Mouse (Mus musculus) heart, postnatal 0 days (tissue): ENCODE data around the gene Gprc5b. TPM values are rescaled to one million over a fixed set of nuclear protein-coding genes. Genes with fewer than 3 reads are reported as not detected.

ENCODE experiments used
- ATAC-seq: fragments of 200-750 bp; cut with Nextera tagmentation; 2 replicates; pipeline ENCODE4 v1.8.0; 2017; ENCODE audit warnings: low read depth, moderate number of reproducible peaks, moderate library complexity; ENCODE audit not compliant: insufficient read depth
- DNase-seq: peaks from one replicate; pipeline ENCODE4 v3.0.0-alpha.2; 2016; ENCODE audit warnings: low spot score
- H3K27ac ChIP-seq: fragments of 300-500 bp; sonication (generic); 2 replicates; pipeline ENCODE4 v1.5.1; 2014; ENCODE audit warnings: low read depth, mild to moderate bottlenecking
- H3K27me3 ChIP-seq: fragments of 300-500 bp; sonication (generic); 2 replicates; pipeline ENCODE4 v1.6.1; 2014; ENCODE audit warnings: low read length, mixed read lengths; ENCODE audit not compliant: control insufficient read depth, insufficient read depth
- H3K36me3 ChIP-seq: fragments of 300-500 bp; sonication (generic); replicated peaks from 2 replicates; pipeline ENCODE4 v1.6.1; 2014; ENCODE audit warnings: low read length, mixed read lengths; ENCODE audit not compliant: control insufficient read depth, insufficient read depth
- H3K4me1 ChIP-seq: fragments of 300-500 bp; sonication (generic); 2 replicates; pipeline ENCODE4 v1.6.1; 2014; ENCODE audit warnings: antibody characterized with exemption; ENCODE audit not compliant: control insufficient read depth, insufficient read depth
- H3K4me2 ChIP-seq: fragments of 300-500 bp; sonication (generic); 2 replicates; pipeline ENCODE4 v1.6.1; 2014; ENCODE audit warnings: low read depth, mild to moderate bottlenecking, low read length, moderate library complexity
- H3K4me3 ChIP-seq: fragments of 300-500 bp; sonication (generic); 2 replicates; pipeline ENCODE4 v1.5.1; 2014; ENCODE audit warnings: low read depth, low read length
- H3K9ac ChIP-seq: fragments of 300-500 bp; sonication (generic); replicated peaks from 2 replicates; pipeline ENCODE4 v1.6.1; 2014; ENCODE audit warnings: low read depth, low read length, mixed read lengths
- H3K9me3 ChIP-seq: fragments of 300-500 bp; sonication (generic); replicated peaks from 2 replicates; pipeline ENCODE4 v1.6.1; 2016; ENCODE audit warnings: low read length; ENCODE audit not compliant: control insufficient read depth
- CTCF ChIP-seq: IDR thresholded peaks from 2 replicates; pipeline ENCODE4 v1.5.1; 2016; ENCODE audit warnings: antibody characterized with exemption, control low read depth, low read depth
- EP300 ChIP-seq: IDR thresholded peaks from 2 replicates; pipeline ENCODE4 v1.6.1; 2016; ENCODE audit warnings: antibody characterized with exemption, low read depth
- WGBS: fragments of 180-500 bp; shearing (Covaris S2); extraction: QIAGEN DNeasy Blood & Tissue Kit; methylation state at CpG from one replicate; pipeline ENCODE4 v1.1.7; 2014; 5-methylcytosine and 5-hydroxymethylcytosine counted together
- polyA plus RNA-seq: library from polyadenylated mRNA; unstranded; fragments of >200 nt; fragmentation: Nextera tagmentation; extraction: Ambion mirVana; gene quantifications from 2 replicates; pipeline ENCODE4 v1.2.1, GENCODE M21; 2015
- total RNA-seq: library from RNA; depleted of rRNA; stranded (reverse); fragments of >200 nt; gene quantifications from 2 replicates; pipeline ENCODE4 v1.2.3, GENCODE M21; 2014; ENCODE audit warnings: low replicate concordance

Gene Gprc5b
- total and polyA plus RNA-seq, 2 experiments from 2014 or later = 3.9 to 39.7 TPM

- ATAC-seq (no peak), DNase-seq (no peak)
- TF ChIP-seq CTCF (no peak), EP300 (no peak)
- H3K4me2 ChIP-seq = no peak overlapping the region
- WGBS = 88% methylated on average over 4 of the region's 4 CpGs
- no peaks in the 10 kb centered on the region for H3K9me3 ChIP-seq
- H3K4me1 ChIP-seq = peaks cover 15% of the 10 kb centered on the region; the same call in 1 of the 2 replicates
- no peak overlapping the region for H3K4me3 ChIP-seq
- no peak overlapping the region for H3K27ac ChIP-seq
- H3K36me3 ChIP-seq = peaks cover 33% of the 10 kb centered on the region
- no peaks in the 10 kb centered on the region for H3K27me3 ChIP-seq
- no peak overlapping the region for H3K9ac ChIP-seq
Measured at GRCm38 (mm10) chr7:118973377-118973776, 21.6 kb downstream of the Gprc5b start.

- DNase-seq (no peak), ATAC-seq (no peak)
- Histone ChIP-seq H3K4me2 (no peak overlapping the region), H3K9ac (no peak overlapping the region), H3K27ac (no peak overlapping the region), H3K4me3 (no peak overlapping the region), H3K27me3 (no peaks in the 10 kb centered on the region), H3K9me3 (no peaks in the 10 kb centered on the region), H3K36me3 (peaks cover 33% of the 10 kb centered on the region), H3K4me1 (peaks cover 15% of the 10 kb centered on the region; the same call in 1 of the 2 replicates)
- 80% methylated on average over 5 of the region's 5 CpGs for WGBS
- TF ChIP-seq CTCF (no peak), EP300 (no peak)
Measured at GRCm38 (mm10) chr7:118972306-118972705, 22.7 kb downstream of the Gprc5b start.

- DNase-seq = no peak
- 55% methylated on average over 8 of the region's 8 CpGs for WGBS
Measured at GRCm38 (mm10) chr7:118971499-118971898, 23.5 kb downstream of the Gprc5b start.

DNA sequence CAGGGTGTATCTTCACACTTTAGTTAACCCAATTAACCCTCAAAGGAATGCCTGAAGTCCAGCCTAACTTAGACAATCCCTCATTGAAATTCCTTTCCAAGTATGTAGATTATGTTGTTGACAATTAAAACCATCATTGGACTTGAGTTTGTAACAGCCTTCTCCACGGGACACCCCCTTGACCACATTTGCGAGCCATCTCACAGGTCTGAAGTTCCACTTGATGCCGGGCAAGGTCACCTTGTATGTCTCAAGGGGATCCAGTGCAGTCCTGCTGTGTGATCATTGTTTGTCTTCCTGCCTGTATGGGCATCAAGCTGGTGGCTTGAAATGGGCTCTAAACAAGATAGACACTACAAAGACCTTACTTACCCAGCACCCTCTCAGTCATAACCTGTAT lies 26.1 kb downstream of the Gprc5b start:
- ATAC-seq (no peak), DNase-seq (no peak)
- no peak overlapping the region for H3K4me3 ChIP-seq
- H3K27me3 ChIP-seq = no peaks in the 10 kb centered on the region
- no peaks in the 10 kb centered on the region for H3K9me3 ChIP-seq
- no peak for TF ChIP-seq EP300
- no peak for TF ChIP-seq CTCF
- H3K4me1 ChIP-seq = no peaks in the 10 kb centered on the region
- H3K9ac ChIP-seq = no peak overlapping the region
- peaks cover 25% of the 10 kb centered on the region for H3K36me3 ChIP-seq
- WGBS = 64% methylated on average over 3 of the region's 3 CpGs
- H3K4me2 ChIP-seq = no peak overlapping the region
- no peak overlapping the region for H3K27ac ChIP-seq

More at GRCm38 (mm10) chr7:118971499-118971898, 23.5 kb downstream of the Gprc5b start:
- peaks cover 33% of the 10 kb centered on the region for H3K36me3 ChIP-seq
- H3K27me3 ChIP-seq = no peaks in the 10 kb centered on the region
- TF ChIP-seq EP300 (no peak), CTCF (no peak)
- no peak overlapping the region for H3K9ac ChIP-seq
- no peak overlapping the region for H3K4me2 ChIP-seq
- H3K4me1 ChIP-seq = peaks cover 7% of the 10 kb centered on the region; the same call in 1 of the 2 replicates
- no peak overlapping the region for H3K4me3 ChIP-seq
- H3K27ac ChIP-seq = no peak overlapping the region
- H3K9me3 ChIP-seq = no peaks in the 10 kb centered on the region
- ATAC-seq = no peak

DNA sequence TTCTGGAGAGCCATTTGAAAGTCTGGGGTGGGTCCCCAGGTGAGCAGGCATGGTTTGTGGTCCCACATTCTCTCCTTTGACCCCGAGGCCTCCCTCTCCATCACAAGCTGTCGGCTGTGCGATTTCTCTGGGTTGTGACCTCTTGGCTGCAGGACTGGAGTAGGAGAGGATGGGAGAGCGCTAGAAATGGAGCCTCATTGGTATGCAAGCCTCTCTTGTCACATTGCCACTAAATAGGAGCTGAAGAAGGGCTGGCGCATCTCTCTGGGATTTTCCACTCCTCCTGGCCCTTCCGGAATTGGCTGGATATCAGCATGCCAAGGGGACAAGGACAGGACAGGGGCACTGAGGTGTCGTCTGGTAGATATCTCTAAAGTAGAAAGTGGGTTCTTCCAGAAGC lies 29.8 kb downstream of the Gprc5b start:
- DNase-seq (no peak), ATAC-seq (no peak)
- Histone ChIP-seq H3K4me1 (no peaks in the 10 kb centered on the region), H3K9me3 (no peaks in the 10 kb centered on the region), H3K27ac (no peak overlapping the region), H3K36me3 (no peaks in the 10 kb centered on the region), H3K9ac (no peak overlapping the region), H3K4me2 (no peak overlapping the region), H3K27me3 (no peaks in the 10 kb centered on the region), H3K4me3 (no peak overlapping the region)
- TF ChIP-seq CTCF (no peak), EP300 (no peak)
- WGBS = 20% methylated on average over 7 of the region's 7 CpGs

- Histone ChIP-seq H3K9ac (no peak overlapping the region), H3K27ac (no peak overlapping the region), H3K27me3 (no peaks in the 10 kb centered on the region), H3K4me3 (no peak overlapping the region), H3K4me2 (no peak overlapping the region), H3K36me3 (no peaks in the 10 kb centered on the region), H3K4me1 (no peaks in the 10 kb centered on the region), H3K9me3 (no peaks in the 10 kb centered on the region)
- DNase-seq (no peak), ATAC-seq (no peak; the same call in 1 of the 2 replicates)
- no peak for TF ChIP-seq CTCF
- 15% methylated on average over 2 of the region's 3 CpGs for WGBS
Measured at GRCm38 (mm10) chr7:118964777-118965176, 30.2 kb downstream of the Gprc5b start.
